Mouse (Mus musculus): ENCODE results near the gene Sfxn5.

- TF ChIP-seq POLR2AphosphoS2 (IDR thresholded peaks at IDR 0.05; ENCODE audit: insufficient read length, low read depth) (no peak), TCF3 (IDR thresholded peaks at IDR 0.05; ENCODE audit: insufficient read length, low read depth) (no peak), POLR2A (IDR thresholded peaks at IDR 0.05; ENCODE audit: insufficient read length, low read depth) (no peak), TCF12 (IDR thresholded peaks at IDR 0.05; ENCODE audit: insufficient read depth, poor library complexity, severe bottlenecking) (no peak), E2F4 (IDR thresholded peaks at IDR 0.05; ENCODE audit: insufficient read depth) (no peak), MAX (IDR thresholded peaks at IDR 0.05; ENCODE audit: low read depth) (no peak), MYOG (IDR thresholded peaks at IDR 0.05; ENCODE audit: control insufficient read depth in 1 of 3, insufficient read depth in 1 of 3, insufficient read length in 2 of 3, low read depth in 2 of 3) (no peak), MYOD1 (IDR thresholded peaks at IDR 0.05; ENCODE audit: control insufficient read depth in 1 of 3, insufficient read length in 2 of 3, low read depth in 2 of 3) (no peak), REST (IDR thresholded peaks at IDR 0.05; ENCODE audit: insufficient read depth, insufficient read length) (no peak)
Measured at GRCm38 (mm10) chr6:85226570-85226969, 106.7 kb downstream of the Sfxn5 start.
